Mouse (Mus musculus): Measurements from ENCODE around the gene Slc6a5. TPM values are rescaled to one million over a fixed set of nuclear protein-coding genes. Genes with fewer than 3 reads are reported as not detected.
"Not testable (repeated sequence)": the region's sequence is repeated elsewhere in the genome, so short reads cannot be mapped to it uniquely, and the experiment has no call there.

The Slc6a5 gene
- polyA plus RNA-seq, 1 experiment = 0.18 TPM

GRCm38 (mm10) chr7:49922928-49923327 lies 13.0 kb downstream of the Slc6a5 start:
- Histone ChIP-seq H3K27me3 (ENCODE audit: control insufficient read depth, insufficient read depth, low read length) (no peaks in the 10 kb centered on the region), H3K36me3 (ENCODE audit: control insufficient read depth, insufficient read depth, low read length) (no peaks in the 10 kb centered on the region), H3K4me3 (ENCODE audit: control insufficient read depth, insufficient read depth, low read length) (no peak overlapping the region), H3K27ac (ENCODE audit: control insufficient read depth, insufficient read depth, low read length) (no peak overlapping the region), H3K4me1 (replicated peaks; ENCODE audit: control insufficient read depth, insufficient read depth, low read length) (no peaks in the 10 kb centered on the region)
- WGBS = 13% methylated on average over 4 of the region's 4 CpGs
- TF ChIP-seq CTCF (IDR thresholded peaks at IDR 0.05; ENCODE audit: borderline replicate concordance, control insufficient read depth, extremely low read depth, insufficient read depth, low read length, poor library complexity) (no peak), POLR2A (IDR thresholded peaks at IDR 0.05; ENCODE audit: control insufficient read depth, extremely low read depth, insufficient read depth, low read length, poor library complexity) (no peak)
- no peak for DNase-seq

- Histone ChIP-seq H3K4me1 (replicated peaks; ENCODE audit: control insufficient read depth, insufficient read depth, low read length) (no peaks in the 10 kb centered on the region), H3K27me3 (ENCODE audit: control insufficient read depth, insufficient read depth, low read length) (no peaks in the 10 kb centered on the region), H3K27ac (ENCODE audit: control insufficient read depth, insufficient read depth, low read length) (no peak overlapping the region), H3K4me3 (ENCODE audit: control insufficient read depth, insufficient read depth, low read length) (no peak overlapping the region), H3K36me3 (ENCODE audit: control insufficient read depth, insufficient read depth, low read length) (no peaks in the 10 kb centered on the region)
- TF ChIP-seq POLR2A (IDR thresholded peaks at IDR 0.05; ENCODE audit: control insufficient read depth, extremely low read depth, insufficient read depth, low read length, poor library complexity) (no peak), CTCF (IDR thresholded peaks at IDR 0.05; ENCODE audit: borderline replicate concordance, control insufficient read depth, extremely low read depth, insufficient read depth, low read length, poor library complexity) (peak; percentile 96)
- DNase-seq = peak; percentile 60
- WGBS = 2% methylated on average over 13 of the region's 13 CpGs
Measured at GRCm38 (mm10) chr7:49923376-49923775, 13.4 kb downstream of the Slc6a5 start.

DNA sequence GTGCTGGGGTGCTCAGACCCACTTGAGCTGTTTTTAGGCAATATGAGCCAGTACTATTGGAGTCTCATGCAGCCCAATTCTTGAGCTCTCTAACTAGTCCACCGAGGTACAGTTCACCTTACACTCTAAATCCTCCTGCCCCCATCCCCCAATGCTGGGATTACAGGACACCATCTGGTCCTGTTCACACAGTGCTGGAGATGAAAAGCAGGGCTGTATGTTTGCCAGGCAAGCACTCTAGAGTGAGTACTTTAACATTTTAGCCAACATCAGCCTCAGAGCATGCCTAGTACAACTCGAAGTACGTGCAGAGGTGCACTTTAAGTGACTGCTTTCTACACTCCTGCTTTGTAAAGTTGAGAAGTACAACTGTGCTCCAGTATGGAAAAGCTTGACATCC lies 18.6 kb downstream of the Slc6a5 start:
- WGBS = 80% methylated on average over 3 of the region's 3 CpGs
- no peak overlapping the region for H3K4me3 ChIP-seq (ENCODE audit: control insufficient read depth, insufficient read depth, low read length)
- no peaks in the 10 kb centered on the region for H3K4me1 ChIP-seq (replicated peaks; ENCODE audit: control insufficient read depth, insufficient read depth, low read length)
- H3K27me3 ChIP-seq (ENCODE audit: control insufficient read depth, insufficient read depth, low read length) = no peaks in the 10 kb centered on the region
- no peak overlapping the region for H3K27ac ChIP-seq (ENCODE audit: control insufficient read depth, insufficient read depth, low read length)
- H3K36me3 ChIP-seq (ENCODE audit: control insufficient read depth, insufficient read depth, low read length) = no peaks in the 10 kb centered on the region
- TF ChIP-seq CTCF (IDR thresholded peaks at IDR 0.05; ENCODE audit: borderline replicate concordance, control insufficient read depth, extremely low read depth, insufficient read depth, low read length, poor library complexity) (no peak), POLR2A (IDR thresholded peaks at IDR 0.05; ENCODE audit: control insufficient read depth, extremely low read depth, insufficient read depth, low read length, poor library complexity) (no peak)
- no peak for DNase-seq

DNA sequence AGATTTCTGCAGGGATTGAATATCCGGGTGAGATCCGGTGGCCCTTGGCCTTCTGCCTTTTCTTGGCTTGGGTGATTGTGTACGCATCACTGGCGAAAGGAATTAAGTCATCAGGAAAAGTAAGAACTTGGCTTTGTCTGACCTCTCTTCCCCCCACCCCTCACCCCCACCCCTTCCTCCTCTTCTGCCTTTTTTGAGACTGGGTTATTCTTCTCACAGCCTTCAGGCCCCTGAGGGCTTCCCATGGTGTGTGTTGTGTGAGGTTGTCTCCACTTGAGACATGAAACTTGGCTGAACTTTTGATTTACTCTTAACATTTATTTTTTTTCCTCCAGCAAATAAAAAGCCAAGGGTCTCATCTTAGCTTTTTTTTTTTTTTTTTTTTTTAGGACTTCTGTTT lies 20.1 kb downstream of the Slc6a5 start:
- Histone ChIP-seq H3K27me3 (ENCODE audit: control insufficient read depth, insufficient read depth, low read length) (no peaks in the 10 kb centered on the region), H3K4me3 (ENCODE audit: control insufficient read depth, insufficient read depth, low read length) (no peak overlapping the region), H3K27ac (ENCODE audit: control insufficient read depth, insufficient read depth, low read length) (no peak overlapping the region), H3K36me3 (ENCODE audit: control insufficient read depth, insufficient read depth, low read length) (no peaks in the 10 kb centered on the region), H3K4me1 (replicated peaks; ENCODE audit: control insufficient read depth, insufficient read depth, low read length) (no peaks in the 10 kb centered on the region)
- 80% methylated on average over 4 of the region's 4 CpGs for WGBS
- TF ChIP-seq CTCF (IDR thresholded peaks at IDR 0.05; ENCODE audit: borderline replicate concordance, control insufficient read depth, extremely low read depth, insufficient read depth, low read length, poor library complexity) (no peak), POLR2A (IDR thresholded peaks at IDR 0.05; ENCODE audit: control insufficient read depth, extremely low read depth, insufficient read depth, low read length, poor library complexity) (no peak)
- DNase-seq = no peak

DNA sequence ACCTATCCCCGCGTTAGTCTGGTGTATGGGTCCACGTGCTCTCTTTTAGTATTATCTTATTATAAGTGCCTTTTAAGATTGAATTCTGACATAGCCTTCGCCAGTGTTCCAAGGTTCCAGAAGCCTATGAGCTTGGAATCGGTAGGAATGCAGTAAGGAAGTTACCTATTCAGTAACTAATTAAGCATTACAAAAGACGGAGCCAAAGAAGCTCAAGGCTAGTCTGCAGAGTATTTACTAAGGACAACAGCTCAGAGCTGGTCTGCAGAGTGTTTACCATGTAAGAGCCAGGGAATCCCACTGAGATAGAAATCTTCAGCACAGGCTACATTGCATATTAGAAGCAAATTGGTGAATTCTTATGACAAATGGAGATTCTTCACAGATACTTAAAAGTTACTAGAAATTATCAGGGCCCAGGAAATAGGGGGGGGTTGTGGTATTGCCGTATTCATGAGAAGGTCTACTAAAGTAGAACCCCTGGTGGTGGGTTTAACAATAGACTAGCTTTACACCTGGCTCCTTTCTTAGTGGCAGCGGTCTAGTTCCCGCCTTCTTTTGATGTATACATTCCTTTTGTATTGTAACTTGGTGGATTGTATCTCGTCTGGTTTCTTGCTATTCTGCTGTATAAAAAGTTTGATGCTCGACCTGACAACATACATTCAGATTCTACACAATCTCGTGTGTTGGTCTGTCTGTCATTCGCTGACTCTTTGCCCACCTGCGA lies 23.6 kb downstream of the Slc6a5 start:
- not testable (repeated sequence) for H3K4me1 ChIP-seq (replicated peaks; ENCODE audit: control insufficient read depth, insufficient read depth, low read length); DNase-seq; H3K4me3 ChIP-seq (ENCODE audit: control insufficient read depth, insufficient read depth, low read length); H3K27me3 ChIP-seq (ENCODE audit: control insufficient read depth, insufficient read depth, low read length); H3K27ac ChIP-seq (ENCODE audit: control insufficient read depth, insufficient read depth, low read length); H3K36me3 ChIP-seq (ENCODE audit: control insufficient read depth, insufficient read depth, low read length)
- 90% methylated on average over 14 of the region's 14 CpGs for WGBS

DNA sequence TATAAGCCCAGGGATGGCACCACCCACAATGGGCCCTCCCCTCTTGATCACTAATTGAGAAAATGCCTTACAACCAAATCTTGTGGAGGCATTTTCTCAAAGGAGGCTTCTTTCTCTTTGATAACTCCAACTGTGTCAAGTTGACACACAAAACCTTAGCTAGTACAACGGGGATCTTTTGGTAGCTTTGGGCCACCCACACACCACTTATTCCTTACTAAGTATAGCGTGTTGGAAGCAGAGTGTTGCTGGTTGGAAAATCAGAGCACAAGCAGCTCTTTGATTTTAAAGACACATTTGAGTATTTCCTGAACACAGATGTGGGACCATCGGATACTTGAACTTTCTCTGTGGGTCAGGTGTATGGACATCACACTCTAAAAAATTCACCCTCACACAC lies 26.9 kb downstream of the Slc6a5 start:
- Histone ChIP-seq H3K27ac (ENCODE audit: control insufficient read depth, insufficient read depth, low read length) (no peak overlapping the region), H3K27me3 (ENCODE audit: control insufficient read depth, insufficient read depth, low read length) (no peaks in the 10 kb centered on the region), H3K4me3 (ENCODE audit: control insufficient read depth, insufficient read depth, low read length) (no peak overlapping the region), H3K4me1 (replicated peaks; ENCODE audit: control insufficient read depth, insufficient read depth, low read length) (no peaks in the 10 kb centered on the region), H3K36me3 (ENCODE audit: control insufficient read depth, insufficient read depth, low read length) (no peaks in the 10 kb centered on the region)
- no peak for DNase-seq
- WGBS = 91% methylated on average over 3 of the region's 3 CpGs
- TF ChIP-seq CTCF (IDR thresholded peaks at IDR 0.05; ENCODE audit: borderline replicate concordance, control insufficient read depth, extremely low read depth, insufficient read depth, low read length, poor library complexity) = no peak
- TF ChIP-seq POLR2A (IDR thresholded peaks at IDR 0.05; ENCODE audit: control insufficient read depth, extremely low read depth, insufficient read depth, low read length, poor library complexity) = no peak

GRCm38 (mm10) chr7:49942023-49942422 lies 32.1 kb downstream of the Slc6a5 start:
- Histone ChIP-seq H3K4me1 (replicated peaks; ENCODE audit: control insufficient read depth, insufficient read depth, low read length) (no peaks in the 10 kb centered on the region), H3K36me3 (ENCODE audit: control insufficient read depth, insufficient read depth, low read length) (no peaks in the 10 kb centered on the region), H3K27me3 (ENCODE audit: control insufficient read depth, insufficient read depth, low read length) (no peaks in the 10 kb centered on the region), H3K27ac (ENCODE audit: control insufficient read depth, insufficient read depth, low read length) (no peak overlapping the region), H3K4me3 (ENCODE audit: control insufficient read depth, insufficient read depth, low read length) (no peak overlapping the region)
- DNase-seq = no peak
- 76% methylated on average over 3 of the region's 3 CpGs for WGBS
- TF ChIP-seq POLR2A (IDR thresholded peaks at IDR 0.05; ENCODE audit: control insufficient read depth, extremely low read depth, insufficient read depth, low read length, poor library complexity) (no peak), CTCF (IDR thresholded peaks at IDR 0.05; ENCODE audit: borderline replicate concordance, control insufficient read depth, extremely low read depth, insufficient read depth, low read length, poor library complexity) (no peak)
